Mouse (Mus musculus) ES-CJ7 (cell line): Measurements from ENCODE around the gene Cntd1.

Source experiments
- DNase-seq: peaks from one replicate; pipeline ENCODE4 v3.0.0; 2011; ENCODE audit warnings: low read depth, low spot score

Cntd1 gene

DNA sequence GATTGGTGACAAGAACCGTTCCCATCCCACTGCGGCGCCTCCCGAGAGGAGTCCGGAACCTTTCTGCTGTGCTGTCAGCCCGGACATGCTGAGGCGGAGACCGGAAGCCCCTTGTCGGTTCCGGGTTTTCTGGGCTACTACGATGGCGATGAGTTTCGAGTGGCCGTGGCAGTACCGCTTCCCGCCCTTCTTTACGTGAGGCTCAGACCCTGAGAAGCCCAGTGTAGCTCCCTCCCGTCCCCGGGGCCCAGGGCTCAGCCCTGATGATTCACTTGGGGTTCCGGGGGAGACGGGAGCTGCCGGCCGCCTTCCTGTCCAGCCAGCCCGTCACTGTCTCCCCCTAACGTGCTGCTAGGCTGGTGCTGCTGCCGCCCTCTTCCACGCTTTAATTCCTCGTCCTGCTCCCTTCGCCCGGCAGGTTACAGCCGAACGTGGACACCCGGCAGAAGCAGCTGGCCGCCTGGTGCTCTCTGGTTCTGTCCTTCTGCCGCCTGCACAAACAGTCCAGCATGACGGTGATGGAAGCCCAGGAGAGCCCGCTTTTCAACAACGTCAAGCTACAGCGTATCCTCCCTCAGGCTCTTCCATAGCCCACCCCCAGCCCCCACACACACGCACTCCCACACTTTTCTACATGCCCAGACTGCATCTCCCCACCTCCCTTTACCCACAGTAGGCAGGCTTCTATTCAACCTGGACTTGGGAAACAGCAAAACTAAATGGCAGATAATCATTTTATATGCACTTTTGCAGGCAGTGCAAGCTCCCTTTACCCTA, 25.0 kb upstream of the Cntd1 start, which contains the start of gene Vps25:
Vps25 (plus strand) TSS at position 95 of the 777 bp plus-strand sequence.
- DNase-seq: peak; percentile 87

DNA sequence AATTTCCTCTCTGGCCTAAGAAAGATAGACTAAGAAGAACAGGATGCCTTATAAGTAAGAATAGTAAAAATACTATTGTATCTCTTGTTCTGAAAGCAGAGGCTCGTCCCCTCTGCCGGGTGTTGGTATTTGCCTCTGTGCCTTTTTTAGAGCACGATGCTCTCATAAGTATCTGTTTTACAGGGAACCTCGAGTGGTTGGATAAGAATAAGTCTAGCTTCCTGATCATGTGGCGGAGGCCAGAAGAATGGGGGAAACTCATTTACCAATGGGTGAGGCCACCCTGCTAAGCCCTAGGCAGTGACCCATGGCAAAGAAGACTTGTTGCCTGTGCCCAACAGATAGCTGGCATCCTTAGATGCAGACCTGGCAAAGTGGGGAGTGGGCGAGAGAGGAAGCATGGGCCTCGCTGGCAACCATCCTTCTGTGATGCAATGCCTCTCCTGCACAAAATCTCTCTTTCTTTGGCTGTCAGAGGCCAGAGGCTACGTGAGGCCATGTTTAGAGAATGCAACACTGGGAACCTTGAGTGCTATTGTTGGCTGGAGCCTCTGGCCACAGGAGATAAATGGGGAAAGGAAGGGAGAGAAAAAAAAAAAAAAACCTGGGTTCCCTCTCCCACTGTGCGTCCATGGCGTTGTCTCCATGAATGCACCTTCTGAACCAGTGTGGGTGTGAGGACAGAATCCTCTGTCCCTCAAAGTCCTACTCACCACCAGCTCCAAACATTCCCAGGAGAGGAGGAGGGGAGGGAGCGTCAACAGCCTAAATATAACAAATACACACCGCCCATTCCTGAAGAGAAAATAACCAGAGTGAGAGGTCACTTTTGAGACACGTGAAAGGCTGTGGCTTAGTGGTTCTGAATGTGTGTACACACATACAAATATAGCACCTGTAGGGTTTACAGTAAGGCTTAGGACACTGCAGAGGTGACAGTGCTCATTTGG, 22.7 kb upstream of the Cntd1 start:
- no peak for DNase-seq

DNA sequence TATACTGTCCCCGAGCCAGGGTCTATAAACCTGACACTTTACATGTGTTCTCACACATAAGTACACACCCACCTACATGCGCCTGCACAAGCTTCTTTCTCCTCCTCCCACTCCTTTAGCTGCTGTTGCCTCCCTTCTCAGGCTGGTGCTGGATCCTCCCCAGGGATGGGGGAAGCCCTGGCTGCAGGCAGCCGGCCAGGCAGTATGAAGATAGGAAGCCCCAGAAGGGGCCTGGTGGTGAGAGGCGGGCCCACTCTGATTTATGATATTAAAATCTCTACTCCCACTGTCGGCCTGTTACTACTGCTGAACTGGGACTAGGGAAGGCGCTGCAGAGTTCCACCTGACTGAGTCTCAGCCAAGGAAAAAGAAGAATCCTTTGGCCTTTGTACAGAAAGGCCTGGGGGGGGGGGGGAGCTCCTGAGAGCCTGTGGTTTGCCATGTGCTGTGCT, 19.5 kb upstream of the Cntd1 start:
- DNase-seq: no peak

DNA sequence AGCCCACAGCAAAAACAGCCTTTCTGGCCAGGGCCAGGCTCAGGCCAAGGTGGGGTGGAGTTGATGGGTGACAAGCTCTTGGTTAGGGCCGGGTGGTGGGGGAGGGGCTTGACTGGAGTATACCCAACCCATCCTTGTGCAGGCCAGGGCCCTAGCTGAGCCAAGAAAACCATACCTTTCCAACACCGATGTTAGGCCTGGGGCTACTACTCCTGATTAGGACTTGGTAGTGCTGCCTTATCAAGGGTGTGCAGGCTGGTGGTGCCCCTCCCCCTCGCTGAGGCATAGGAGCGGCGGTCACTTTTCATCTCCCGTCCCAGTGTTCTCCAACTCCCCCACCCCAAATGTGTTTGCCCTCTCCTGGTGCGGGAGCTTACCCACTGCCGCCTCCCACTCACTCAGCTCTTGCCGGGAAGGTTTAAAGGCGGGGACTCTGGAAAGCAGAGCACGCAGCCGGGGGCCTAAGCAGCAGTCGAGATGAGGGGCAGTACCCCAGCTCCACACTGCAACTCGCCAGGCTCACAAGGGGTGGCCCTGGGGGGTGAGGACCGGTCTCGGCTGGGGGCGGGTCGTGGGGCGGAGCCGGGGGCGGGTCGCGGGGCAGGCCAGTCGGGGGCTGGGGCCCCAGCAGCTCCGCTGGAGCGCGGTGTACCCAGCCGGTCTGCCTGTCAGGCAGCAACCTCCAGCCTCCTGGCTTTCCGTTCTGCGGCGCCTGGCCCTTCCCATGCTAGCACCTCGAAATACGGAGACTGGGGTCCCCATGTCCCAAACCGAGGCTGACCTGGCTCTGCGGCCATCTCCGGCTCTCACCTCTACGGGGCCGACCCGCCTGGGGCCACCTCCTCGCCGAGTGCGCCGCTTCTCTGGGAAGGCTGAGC, 18.6 kb upstream of the Cntd1 start, which contains the start of gene Wnk4:
Wnk4 (plus strand) TSS at position 620 of the 878 bp plus-strand sequence.
- DNase-seq: peak; percentile 78

DNA sequence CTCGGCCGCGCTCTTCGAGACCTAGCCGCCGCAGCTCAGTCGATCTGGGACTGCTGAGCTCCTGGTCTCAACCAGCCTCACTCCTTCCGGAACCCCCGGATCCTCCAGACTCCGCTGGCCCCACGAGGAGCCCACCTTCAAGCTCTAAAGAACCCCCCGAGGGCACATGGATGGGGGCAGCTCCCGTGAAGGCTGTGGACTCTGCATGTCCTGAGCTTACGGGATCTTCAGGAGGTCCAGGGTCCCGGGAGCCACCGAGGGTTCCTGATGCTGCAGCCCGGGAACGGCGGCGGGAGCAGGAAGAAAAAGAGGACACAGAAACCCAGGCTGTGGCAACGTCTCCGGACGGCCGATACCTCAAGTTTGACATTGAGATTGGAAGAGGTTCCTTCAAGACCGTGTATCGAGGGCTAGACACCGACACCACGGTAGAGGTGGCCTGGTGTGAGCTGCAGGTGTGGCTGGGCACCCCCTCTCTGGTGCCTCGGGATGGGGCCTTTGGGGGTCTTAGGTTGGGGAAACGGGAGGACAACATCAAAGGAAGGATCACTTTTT, 17.9 kb upstream of the Cntd1 start:
- DNase-seq: no peak

DNA sequence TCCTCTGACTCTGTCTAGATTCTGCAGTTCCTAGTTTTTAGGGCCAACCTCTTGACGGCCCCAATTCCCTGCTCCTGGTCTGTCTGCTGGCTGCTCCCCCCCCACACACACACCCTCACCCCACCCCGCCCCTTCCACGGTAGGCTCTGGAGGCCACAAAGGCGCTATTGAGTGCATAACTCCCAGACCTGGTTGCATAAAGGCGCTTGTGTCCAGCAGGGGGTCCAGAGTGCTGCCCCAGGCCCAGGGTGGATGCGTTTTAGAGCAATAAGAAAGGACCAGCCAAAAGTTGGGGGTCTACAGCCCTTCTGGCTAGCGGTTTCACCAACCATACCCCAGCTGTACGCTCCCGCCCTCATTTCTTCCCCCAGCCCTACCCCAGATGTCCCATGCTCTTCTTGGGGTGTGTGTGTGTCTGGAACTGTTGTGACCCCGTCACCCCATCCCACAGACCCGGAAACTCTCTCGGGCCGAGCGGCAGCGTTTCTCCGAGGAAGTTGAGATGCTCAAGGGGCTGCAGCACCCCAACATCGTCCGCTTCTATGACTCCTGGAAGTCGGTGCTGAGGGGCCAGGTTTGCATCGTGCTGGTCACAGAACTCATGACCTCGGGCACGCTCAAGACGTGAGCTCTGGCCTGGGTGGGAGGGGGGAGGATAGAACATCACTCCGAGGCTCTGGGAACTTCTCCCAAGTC, 16.4 kb upstream of the Cntd1 start:
- no peak for DNase-seq

DNA sequence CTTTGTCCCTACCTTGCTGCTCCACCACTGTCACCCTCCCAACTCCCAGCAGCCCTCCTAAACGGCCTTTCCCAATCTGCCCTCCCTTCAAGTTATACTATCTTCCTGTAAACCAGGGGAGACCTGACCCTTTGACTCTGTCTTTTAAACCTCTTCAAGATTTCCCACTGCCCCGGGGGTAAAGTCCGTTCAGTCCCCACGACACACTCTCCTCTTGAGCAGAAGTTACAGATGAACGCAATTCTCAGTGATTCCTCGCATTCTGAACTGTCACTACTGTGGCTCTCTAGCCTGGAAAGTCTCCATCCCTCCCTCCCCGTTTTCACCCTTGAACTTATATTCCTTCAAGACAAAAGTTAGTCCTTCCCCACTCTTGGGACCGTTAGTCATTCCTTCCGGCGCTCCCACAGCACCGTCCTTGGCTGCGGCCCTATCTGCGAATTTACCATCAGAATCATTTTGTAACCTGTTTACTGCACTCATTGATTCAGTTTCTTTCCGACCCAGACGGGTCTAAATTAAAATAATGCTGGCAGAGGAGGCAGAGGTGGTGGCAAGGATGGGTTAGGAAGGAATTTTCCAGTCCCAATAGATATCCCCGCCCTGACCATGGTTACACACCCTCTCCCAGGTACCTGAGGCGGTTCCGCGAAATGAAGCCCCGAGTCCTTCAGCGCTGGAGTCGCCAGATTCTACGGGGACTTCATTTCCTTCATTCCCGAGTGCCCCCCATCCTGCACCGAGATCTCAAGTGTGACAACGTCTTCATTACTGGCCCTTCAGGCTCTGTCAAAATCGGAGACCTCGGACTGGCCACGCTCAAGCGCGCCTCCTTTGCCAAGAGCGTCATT, 15.4 kb upstream of the Cntd1 start:
- DNase-seq: no peak

DNA sequence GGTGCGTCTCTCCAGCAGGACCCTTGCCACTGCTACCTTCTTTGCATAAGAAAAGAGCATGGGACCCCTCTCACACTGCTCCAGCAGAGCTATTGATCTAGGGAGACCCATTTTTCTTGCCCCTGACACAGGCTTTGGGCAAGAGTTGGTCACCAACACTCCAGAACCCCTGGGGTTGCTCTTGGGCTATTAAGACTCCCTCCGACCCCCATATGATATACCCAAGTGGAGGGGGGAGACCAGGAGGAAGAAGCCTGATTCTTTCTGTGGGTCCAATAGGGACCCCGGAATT, 14.9 kb upstream of the Cntd1 start:
- no peak for DNase-seq

DNA sequence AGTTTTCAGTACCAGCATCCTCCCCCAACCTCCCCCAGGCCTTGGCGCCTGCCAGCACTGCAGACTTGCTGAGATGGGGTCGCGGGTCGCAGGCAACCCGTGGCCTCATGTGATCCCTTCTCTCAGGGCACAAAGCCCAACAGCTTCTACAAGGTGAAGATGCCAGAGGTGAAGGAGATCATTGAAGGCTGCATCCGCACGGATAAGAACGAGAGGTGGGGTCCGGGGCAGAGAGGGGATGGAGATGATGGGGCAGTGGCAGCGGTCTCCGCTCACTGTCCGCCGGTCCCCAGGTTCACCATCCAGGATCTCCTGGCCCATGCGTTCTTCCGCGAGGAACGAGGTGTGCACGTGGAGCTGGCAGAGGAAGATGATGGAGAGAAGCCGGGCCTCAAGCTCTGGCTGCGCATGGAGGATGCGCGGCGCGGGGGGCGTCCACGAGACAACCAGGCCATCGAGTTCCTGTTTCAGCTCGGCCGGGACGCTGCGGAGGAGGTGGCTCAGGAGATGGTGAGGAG, 13.8 kb upstream of the Cntd1 start:
- DNase-seq: no peak

DNA sequence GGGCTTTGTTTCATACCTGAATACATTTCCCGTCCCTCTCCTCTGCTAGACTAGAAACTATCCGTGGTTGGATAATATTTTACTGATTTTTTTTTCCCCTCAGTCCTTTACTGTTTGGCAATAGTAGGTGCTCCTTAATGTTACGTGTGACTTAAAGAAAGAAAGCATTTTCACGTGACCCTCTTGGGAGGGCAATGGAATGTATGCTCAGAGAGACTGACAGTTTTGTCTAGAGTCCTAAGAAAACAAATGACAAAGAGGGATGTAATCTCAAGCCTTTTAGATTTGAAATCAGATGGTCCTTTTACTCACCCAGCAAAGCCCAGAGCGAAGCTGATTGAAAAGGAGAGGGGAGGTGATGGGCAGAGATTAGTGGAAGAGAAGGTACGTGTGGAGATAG, 12.9 kb upstream of the Cntd1 start:
- DNase-seq: no peak

DNA sequence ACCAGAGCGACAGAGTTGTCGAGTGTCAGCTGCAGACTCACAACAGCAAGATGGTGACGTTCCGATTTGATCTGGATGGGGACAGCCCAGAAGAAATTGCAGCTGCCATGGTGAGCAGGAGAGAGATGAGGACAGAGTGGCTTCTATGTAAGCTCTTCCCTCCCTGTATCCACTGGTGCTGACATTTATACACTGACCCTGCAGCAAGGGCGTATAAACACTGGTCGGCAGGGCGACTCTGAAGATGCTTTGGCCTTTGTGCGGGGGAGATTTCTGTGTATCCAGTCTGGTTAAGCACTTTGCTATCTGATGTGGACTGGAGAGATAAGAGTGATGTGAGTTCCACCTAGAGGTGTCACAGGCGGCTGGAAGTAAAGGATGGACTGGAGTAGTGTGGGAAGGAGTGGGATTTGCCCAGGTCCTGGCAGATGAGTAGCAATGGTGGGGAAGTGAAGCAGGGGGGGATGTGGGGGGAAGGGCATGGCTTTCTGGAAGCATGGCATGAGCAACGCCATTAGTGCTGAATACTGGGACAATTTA, 9.2 kb upstream of the Cntd1 start:
- DNase-seq: no peak

DNA sequence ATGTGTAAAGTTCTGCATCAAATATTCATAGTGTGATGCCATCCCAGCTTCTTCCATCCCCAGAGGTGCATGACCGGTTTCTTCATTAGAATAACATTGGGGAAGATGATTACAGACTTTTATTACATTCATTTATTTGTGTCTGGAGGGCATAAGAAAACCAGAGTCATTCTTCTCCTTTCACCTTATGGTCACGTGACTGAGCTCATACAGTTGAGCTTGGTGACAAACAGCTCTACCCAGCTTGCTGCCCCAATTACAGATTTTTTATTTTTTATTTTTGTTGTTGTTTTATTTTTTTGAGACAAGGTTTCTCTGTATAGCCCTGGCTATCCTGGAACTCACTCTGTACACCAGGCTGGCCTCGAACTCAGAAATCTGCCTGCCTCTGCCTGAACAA, 6.4 kb upstream of the Cntd1 start:
- no peak for DNase-seq

DNA sequence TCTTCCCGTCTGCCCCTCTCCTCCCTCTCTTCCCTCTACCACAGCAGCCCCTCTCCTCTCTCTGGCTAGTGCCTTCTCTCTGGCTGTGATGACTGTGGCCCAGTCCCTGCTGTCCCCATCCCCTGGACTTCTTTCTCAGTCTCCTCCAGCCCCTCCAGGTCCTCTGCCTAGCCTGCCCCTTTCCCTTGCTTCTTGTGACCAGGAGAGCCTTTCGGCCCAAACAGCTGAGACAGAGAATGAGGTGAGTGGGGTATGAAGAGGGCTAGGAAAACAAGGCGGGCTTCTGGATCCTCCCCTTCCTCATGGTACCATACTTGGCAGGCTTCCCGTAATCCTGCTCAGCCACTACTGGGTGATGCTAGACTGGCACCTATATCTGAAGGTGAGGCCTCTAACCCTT, 3.5 kb upstream of the Cntd1 start:
- no peak for DNase-seq

DNA sequence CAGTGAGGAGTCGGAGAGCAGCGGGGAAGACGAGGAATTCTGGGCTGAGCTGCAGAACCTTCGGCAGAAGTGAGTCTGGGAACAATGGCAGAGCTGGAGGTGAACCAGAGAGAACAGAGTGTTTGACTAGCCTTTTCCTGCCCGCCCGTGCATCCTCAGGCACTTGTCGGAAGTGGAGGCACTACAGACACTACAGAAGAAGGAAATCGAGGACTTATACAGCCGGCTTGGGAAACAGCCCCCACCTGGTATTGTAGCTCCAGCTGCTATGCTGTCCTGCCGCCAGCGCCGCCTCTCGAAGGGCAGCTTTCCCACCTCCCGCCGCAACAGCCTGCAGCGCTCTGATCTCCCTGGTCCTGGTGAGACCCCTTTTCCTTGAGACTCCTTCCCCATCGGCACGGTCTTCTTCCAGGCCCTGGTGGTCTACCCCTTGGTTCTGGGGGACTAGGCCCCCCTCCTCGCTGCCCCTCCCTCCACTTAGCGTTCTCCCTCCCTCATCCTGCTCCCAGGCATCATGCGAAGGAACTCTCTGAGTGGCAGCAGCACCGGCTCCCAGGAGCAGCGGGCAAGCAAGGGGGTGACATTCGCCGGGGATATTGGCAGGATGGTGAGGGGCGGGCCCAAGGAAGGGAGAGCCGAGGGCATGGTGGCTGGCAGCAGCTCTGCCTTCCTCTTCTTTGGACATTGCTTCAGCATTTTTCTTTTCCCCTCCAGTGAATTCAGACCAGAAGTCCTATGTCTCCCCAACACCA, 2.3 kb upstream of the Cntd1 start:
- no peak for DNase-seq

DNA sequence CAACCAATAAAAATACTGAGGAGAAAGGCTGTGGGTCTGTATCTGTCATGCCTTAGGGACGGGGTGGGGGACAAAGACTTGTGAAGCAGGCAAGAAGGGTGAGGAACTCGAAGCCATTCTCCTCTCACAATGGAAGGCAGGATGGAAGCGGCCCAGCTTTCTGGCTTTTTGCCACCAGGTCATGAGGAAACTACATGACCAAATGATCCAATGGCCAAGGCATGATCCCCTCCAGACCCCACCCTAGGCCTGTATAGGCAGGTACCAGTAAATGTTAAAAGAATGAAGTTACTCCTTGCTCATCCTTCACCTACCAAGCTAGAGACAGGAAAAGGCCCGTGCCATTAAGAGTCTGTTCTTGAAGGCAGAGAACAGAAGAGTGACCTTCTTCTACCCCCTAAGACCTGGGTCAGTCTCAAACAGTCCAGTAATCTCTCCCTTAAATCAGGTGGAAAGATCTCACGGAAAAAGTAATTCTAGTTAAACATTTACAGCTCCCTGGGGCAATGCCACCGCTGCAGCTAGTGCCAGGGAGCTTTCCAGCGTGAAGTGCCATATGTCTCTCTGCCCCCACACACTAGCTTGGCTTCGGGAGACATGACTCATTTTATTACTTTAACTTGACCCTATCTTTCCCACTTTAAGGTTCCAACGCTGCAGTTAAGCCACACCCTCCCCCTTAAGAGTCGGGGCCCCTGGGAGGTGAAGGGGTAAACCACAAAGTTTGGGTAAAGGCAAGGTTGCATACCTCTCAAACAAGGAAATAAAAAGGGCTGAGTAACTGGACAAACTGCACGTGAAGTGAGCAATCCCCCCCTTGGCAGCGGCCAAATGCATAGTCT, 1.2 kb upstream of the Cntd1 start:
- no peak for DNase-seq

DNA sequence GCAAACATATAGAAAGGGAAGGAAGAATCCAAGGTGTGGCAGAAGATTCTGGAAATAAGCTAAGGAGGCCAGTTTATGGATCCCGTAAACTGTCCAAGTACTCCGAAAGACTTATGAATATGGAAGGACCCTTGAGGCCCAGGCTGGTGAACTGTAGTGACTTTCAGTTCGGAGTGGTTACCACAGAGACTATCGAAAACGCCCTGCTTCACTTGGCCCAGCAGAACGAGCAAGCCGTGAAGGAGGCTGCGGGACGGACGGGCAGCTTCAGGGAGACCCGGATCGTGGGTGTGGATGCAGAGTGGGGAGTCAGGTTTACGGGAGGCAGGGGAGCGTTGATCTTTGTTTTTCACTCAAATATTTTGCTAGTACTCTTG, 369 bp downstream of the Cntd1 start:
- DNase-seq: no peak

DNA sequence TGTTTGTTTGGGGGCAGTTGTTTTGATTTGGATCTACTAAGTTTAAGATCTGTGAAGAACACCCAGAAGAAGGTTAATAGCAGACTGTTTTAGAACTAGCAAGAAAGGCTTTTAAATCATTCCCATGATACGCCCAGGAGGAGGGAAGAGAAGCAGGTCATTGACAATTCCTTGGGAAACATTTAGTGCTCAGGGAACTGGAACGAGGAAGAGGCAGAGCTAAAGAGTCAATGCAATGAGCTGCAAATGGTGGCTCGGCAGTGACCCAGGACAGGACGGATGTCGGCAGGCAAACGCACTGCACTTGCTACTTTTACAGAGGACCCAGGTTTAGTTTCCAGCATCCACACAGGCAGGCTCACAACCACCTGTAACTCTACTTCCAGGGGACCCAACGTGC, 2.0 kb downstream of the Cntd1 start:
- no peak for DNase-seq

DNA sequence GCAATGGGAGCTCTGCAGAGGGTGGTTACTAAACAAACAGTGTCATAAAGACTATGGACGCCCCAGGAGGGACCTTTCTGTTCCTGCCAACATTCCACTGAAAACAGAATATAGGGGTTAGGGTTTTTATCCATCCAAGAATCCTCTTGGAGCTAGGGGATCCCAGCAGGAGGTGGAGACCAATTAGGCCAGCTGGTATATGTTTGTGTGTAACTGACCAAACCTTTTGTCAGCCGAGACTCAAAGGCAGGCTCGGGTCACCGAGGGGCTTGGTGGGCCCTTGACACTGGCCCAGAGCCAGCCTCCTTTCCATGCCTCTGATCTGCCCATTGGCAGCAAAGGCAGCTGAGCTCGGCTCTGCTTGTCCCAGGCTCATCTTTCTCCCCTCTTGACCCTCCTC, 4.1 kb downstream of the Cntd1 start:
- no peak for DNase-seq
